Mouse (Mus musculus) ES-E14 (cell line): ENCODE measurements around the gene Lrmda.

ENCODE experiments used
- HCFC1 ChIP-seq: IDR thresholded peaks from 2 replicates; pipeline ENCODE4 v1.6.1; 2012; ENCODE audit warnings: low read length, inconsistent platforms, borderline replicate concordance; ENCODE audit not compliant: insufficient read depth
- MAFK ChIP-seq: IDR thresholded peaks from 2 replicates; pipeline ENCODE4 v1.6.1; 2014; ENCODE audit warnings: mild to moderate bottlenecking, low read depth, low read length, inconsistent platforms; ENCODE audit not compliant: insufficient read depth

DNA sequence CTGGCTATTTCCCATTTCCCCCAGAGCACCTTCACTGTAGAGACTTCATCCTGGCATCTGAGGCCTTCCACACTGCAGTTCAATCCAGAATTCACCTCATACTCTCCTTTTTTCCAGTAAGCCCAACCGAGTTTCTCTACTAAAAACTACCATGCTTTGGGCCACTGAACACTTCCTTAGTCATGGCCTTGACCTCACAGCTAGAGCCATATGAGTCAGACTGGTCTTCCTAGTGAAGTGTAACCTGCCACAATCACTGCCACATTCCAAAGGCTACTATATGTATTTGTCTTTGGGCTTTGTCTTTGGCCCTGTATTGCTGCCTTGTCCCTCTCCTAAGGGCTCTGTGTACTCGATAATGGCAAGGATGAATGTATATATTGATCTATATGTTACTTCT lies 708.0 kb downstream of the Lrmda start:
- no peak for TF ChIP-seq MAFK
- no peak for TF ChIP-seq HCFC1
